Mouse (Mus musculus) layer of hippocampus, adult 11-12 months (tissue): ENCODE measurements around the gene Gnptg.
"Not testable (repeated sequence)": the region's sequence is repeated elsewhere in the genome, so short reads cannot be mapped to it uniquely, and the experiment has no call there.

ENCODE experiments used
- DNase-seq: peaks from one replicate; pipeline ENCODE4 v3.0.0; 2022; ENCODE audit warnings: low spot score

Gnptg gene

GRCm38 (mm10) chr17:25243131-25243780 lies 3.3 kb upstream of the Gnptg start:
- DNase-seq: no peak

GRCm38 (mm10) chr17:25235635-25236034 lies 4.3 kb downstream of the Gnptg start:
- no peak for DNase-seq

- DNase-seq: not testable (repeated sequence)
These were observed 8.3 kb downstream of the Gnptg start for GRCm38 (mm10) chr17:25231621-25232020.

- DNase-seq: no peak
These were observed 9.2 kb downstream of the Gnptg start for GRCm38 (mm10) chr17:25230700-25231099.

- not testable (repeated sequence) for DNase-seq
These were observed 9.8 kb downstream of the Gnptg start for GRCm38 (mm10) chr17:25230014-25230655.

- DNase-seq: no peak
These were observed 11.9 kb downstream of the Gnptg start for GRCm38 (mm10) chr17:25227991-25228390.

- no peak for DNase-seq
These were observed 14.3 kb downstream of the Gnptg start for GRCm38 (mm10) chr17:25225659-25226058.

GRCm38 (mm10) chr17:25224586-25225222 lies 15.2 kb downstream of the Gnptg start:
- no peak for DNase-seq

- no peak for DNase-seq
These were observed 16.8 kb downstream of the Gnptg start for GRCm38 (mm10) chr17:25222951-25223601.

- not testable (repeated sequence) for DNase-seq
These were observed 17.4 kb downstream of the Gnptg start for GRCm38 (mm10) chr17:25222504-25222940.

GRCm38 (mm10) chr17:25221821-25222503 lies 18.0 kb downstream of the Gnptg start:
- DNase-seq: peak; percentile 53

GRCm38 (mm10) chr17:25220746-25221145 lies 19.2 kb downstream of the Gnptg start:
- DNase-seq: no peak

- no peak for DNase-seq
These were observed 20.2 kb downstream of the Gnptg start for GRCm38 (mm10) chr17:25219492-25220295.

- no peak for DNase-seq
These were observed 21.0 kb downstream of the Gnptg start for GRCm38 (mm10) chr17:25218967-25219366.

GRCm38 (mm10) chr17:25215431-25215830 lies 24.5 kb downstream of the Gnptg start:
- DNase-seq: no peak

GRCm38 (mm10) chr17:25211705-25212104 lies 28.2 kb downstream of the Gnptg start:
- DNase-seq: no peak

GRCm38 (mm10) chr17:25210680-25211466 lies 29.1 kb downstream of the Gnptg start:
- no peak for DNase-seq

- DNase-seq: peak; percentile 51
These were observed 29.9 kb downstream of the Gnptg start for GRCm38 (mm10) chr17:25210006-25210405.

- no peak for DNase-seq
These were observed 37.5 kb downstream of the Gnptg start for GRCm38 (mm10) chr17:25202401-25202800.

- no peak for DNase-seq
These were observed 50.8 kb downstream of the Gnptg start for GRCm38 (mm10) chr17:25189091-25189490.
